Mouse (Mus musculus): ENCODE measurements around the gene Mrpl9. TPM values are rescaled to one million over a fixed set of nuclear protein-coding genes. Genes with fewer than 3 reads are reported as not detected.
A peak's percentile ranks its signal among the peaks of the same experiment; 100 is the strongest.

Mrpl9 gene
- polyA plus RNA-seq, 1 experiment from 2014 or later: 58.8 TPM

DNA sequence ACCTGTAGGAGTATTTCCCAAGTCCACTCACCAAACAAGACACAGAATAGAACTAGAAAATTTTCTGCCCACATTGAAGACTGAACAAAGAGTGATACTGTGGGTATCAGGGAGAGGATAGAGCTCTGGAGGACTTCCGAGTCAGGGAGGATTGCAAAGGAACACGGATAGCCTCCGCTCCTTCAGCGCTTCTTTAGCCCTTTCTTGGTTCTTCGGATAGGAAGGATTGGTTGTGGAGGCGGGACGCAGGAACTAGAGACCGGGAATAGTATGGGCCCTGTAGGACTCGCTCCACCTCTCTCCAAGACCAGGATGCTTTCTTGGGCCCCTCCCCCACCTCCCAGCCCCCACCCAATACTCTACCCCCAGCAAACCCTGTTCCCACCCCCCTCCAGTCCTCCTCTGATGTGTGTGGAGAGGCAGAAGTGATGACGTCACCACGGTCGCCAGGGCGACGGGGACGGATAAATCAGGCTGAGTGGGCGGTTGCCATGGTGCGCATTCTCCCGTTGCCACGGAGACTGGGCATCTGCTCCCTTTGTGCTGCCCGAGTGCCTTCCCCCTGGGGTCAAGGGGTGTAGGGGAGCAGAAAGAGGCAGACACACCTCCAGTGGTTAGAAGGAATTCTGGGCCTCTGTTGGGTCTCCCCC, 40.8 kb downstream of the Mrpl9 start:
- 14% methylated on average over 20 of the region's 20 CpGs for WGBS
- Histone ChIP-seq H3K4me1 (replicated peaks) (peaks cover 96% of the 10 kb centered on the region), H3K27me3 (no peaks in the 10 kb centered on the region), H3K9me3 (no peaks in the 10 kb centered on the region), H3K36me3 (peaks cover 62% of the 10 kb centered on the region), H3K4me3 (peak overlapping the region; percentile 25), H3K9ac (peak overlapping the region; percentile 60), H3K27ac (peak overlapping the region; percentile 95), H3K4me2 (peak overlapping the region; percentile 54)
- ATAC-seq (ENCODE audit: low FRiP score): peak; percentile 91

- Histone ChIP-seq H3K9me3 (no peaks in the 10 kb centered on the region), H3K4me2 (no peak overlapping the region), H3K4me3 (no peak overlapping the region), H3K9ac (0 out of 2 replicates have a peak overlapping the region, but pooled peaks have one; percentile 24), H3K36me3 (peaks cover 79% of the 10 kb centered on the region), H3K27ac (peak overlapping the region; percentile 95), H3K4me1 (replicated peaks) (peaks cover 92% of the 10 kb centered on the region), H3K27me3 (no peaks in the 10 kb centered on the region)
- 64% methylated on average over 7 of the region's 7 CpGs for WGBS
- ATAC-seq (ENCODE audit: low FRiP score): no peak
Observed at GRCm38 (mm10) chr3:94485922-94486321, 42.8 kb downstream of the Mrpl9 start.

- Histone ChIP-seq H3K9ac (peak overlapping the region; percentile 39; the same call in 1 of the 2 replicates), H3K4me2 (no peak overlapping the region), H3K27ac (peak overlapping the region; percentile 58), H3K4me1 (replicated peaks) (peaks cover 84% of the 10 kb centered on the region), H3K9me3 (no peaks in the 10 kb centered on the region), H3K36me3 (peaks cover 76% of the 10 kb centered on the region), H3K4me3 (no peak overlapping the region), H3K27me3 (no peaks in the 10 kb centered on the region)
- no peak for ATAC-seq (ENCODE audit: low FRiP score)
- 72% methylated on average over 6 of the region's 6 CpGs for WGBS
Observed at GRCm38 (mm10) chr3:94487581-94487980, 44.5 kb downstream of the Mrpl9 start.

DNA sequence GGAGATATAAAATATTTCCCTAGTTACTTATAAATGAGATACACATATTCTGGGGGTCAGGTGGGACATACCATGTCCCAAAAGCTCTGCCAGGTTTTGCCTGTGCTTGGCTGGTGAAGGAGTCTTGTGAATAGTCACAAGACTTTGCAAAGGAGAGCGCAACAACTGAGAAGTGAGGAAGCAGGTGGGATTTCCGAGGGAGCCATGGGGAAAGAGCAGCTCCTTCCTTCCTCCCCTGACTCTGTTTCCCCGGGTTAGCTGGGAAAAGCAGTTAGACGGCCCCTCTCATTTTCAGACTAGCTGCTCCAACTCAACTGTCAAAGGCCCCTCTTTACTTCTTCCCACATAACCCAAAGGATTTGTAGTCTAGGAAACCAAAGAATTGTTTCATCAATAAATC, 54.0 kb downstream of the Mrpl9 start:
- Histone ChIP-seq H3K9me3 (no peaks in the 10 kb centered on the region), H3K4me2 (no peak overlapping the region), H3K27ac (no peak overlapping the region), H3K36me3 (peaks cover 34% of the 10 kb centered on the region), H3K4me1 (replicated peaks) (no peaks in the 10 kb centered on the region), H3K9ac (no peak overlapping the region), H3K4me3 (no peak overlapping the region), H3K27me3 (no peaks in the 10 kb centered on the region)
- WGBS: 86% methylated on average over 4 of the region's 4 CpGs
- ATAC-seq (ENCODE audit: low FRiP score): no peak

Other genes with a start within 250 kb of the Mrpl9 start
- not detected in 2 replicates for gene Gm5286, start 246.6 kb upstream of the Mrpl9 start, polyA plus RNA-seq (2015; fragmentation: Nextera tagmentation; extraction: Ambion mirVana)
- not detected in 2 replicates for gene Gm4778, start 179.3 kb upstream of the Mrpl9 start, polyA plus RNA-seq (2015; fragmentation: Nextera tagmentation; extraction: Ambion mirVana)
- gene Them4, start 133.2 kb upstream of the Mrpl9 start, polyA plus RNA-seq (2015; fragmentation: Nextera tagmentation; extraction: Ambion mirVana): 41.0 and 41.5 TPM in 2 replicates
- 0.13 TPM in 1 of 2 replicates, not detected in the other for gene Them5, start 101.2 kb upstream of the Mrpl9 start, polyA plus RNA-seq (2015; fragmentation: Nextera tagmentation; extraction: Ambion mirVana)
- gene C2cd4d, start 80.9 kb upstream of the Mrpl9 start, polyA plus RNA-seq (2015; fragmentation: Nextera tagmentation; extraction: Ambion mirVana): 1.7 and 1.8 TPM in 2 replicates
- gene Rorc, start 70.5 kb upstream of the Mrpl9 start, polyA plus RNA-seq (2015; fragmentation: Nextera tagmentation; extraction: Ambion mirVana): 0.42 and 0.50 TPM in 2 replicates
- 0.81 and 0.96 TPM in 2 replicates for gene Lingo4, start 44.8 kb upstream of the Mrpl9 start, polyA plus RNA-seq (2015; fragmentation: Nextera tagmentation; extraction: Ambion mirVana)
- gene Tdrkh, start 30.0 kb upstream of the Mrpl9 start, polyA plus RNA-seq (2015; fragmentation: Nextera tagmentation; extraction: Ambion mirVana): 58.8 and 59.7 TPM in 2 replicates
- 1.0 and 1.5 TPM in 2 replicates for gene Oaz3, start 597 bp downstream of the Mrpl9 start, polyA plus RNA-seq (2015; fragmentation: Nextera tagmentation; extraction: Ambion mirVana)
- gene Celf3, start 35.0 kb downstream of the Mrpl9 start, polyA plus RNA-seq (2015; fragmentation: Nextera tagmentation; extraction: Ambion mirVana): 294 and 312 TPM in 2 replicates
- 25.0 and 27.1 TPM in 2 replicates for gene Riiad1, start 37.0 kb downstream of the Mrpl9 start, polyA plus RNA-seq (2015; fragmentation: Nextera tagmentation; extraction: Ambion mirVana)
- gene Snx27, start 139.4 kb downstream of the Mrpl9 start, polyA plus RNA-seq (2015; fragmentation: Nextera tagmentation; extraction: Ambion mirVana): 73.6 and 74.7 TPM in 2 replicates
- not detected in 2 replicates for gene Gm10972, start 199.8 kb downstream of the Mrpl9 start, polyA plus RNA-seq (2015; fragmentation: Nextera tagmentation; extraction: Ambion mirVana)
- 4.2 and 4.5 TPM in 2 replicates for gene Tuft1, start 215.6 kb downstream of the Mrpl9 start, polyA plus RNA-seq (2015; fragmentation: Nextera tagmentation; extraction: Ambion mirVana)

Measured in hindbrain, embryonic 13.5 days (tissue).